Mouse (Mus musculus) hematopoietic stem cell, adult 5-6 weeks (primary cell): ENCODE results near the gene Tmem79. TPM values are rescaled to one million over a fixed set of nuclear protein-coding genes. Genes with fewer than 3 reads are reported as not detected.
A peak's percentile ranks its signal among the peaks of the same experiment; 100 is the strongest.
"Not testable (repeated sequence)": the region's sequence is repeated elsewhere in the genome, so short reads cannot be mapped to it uniquely, and the experiment has no call there.

Experiments used
- ATAC-seq, 2 experiments: fragments of 125-278 bp in 1 of 2; replicated peaks in 1 of 2; 2 replicates each; pipeline ENCODE4 v1.8.0; 2016 to 2017; ENCODE audit warnings: inconsistent platforms in 2 of 2, mild to moderate bottlenecking in 2 of 2, moderate number of reproducible peaks in 2 of 2, low read depth in 1 of 2, moderate TSS enrichment in 1 of 2; ENCODE audit not compliant: low FRiP score in 2 of 2, poor library complexity in 2 of 2, severe bottlenecking in 2 of 2, insufficient read depth in 1 of 2, low TSS enrichment in 1 of 2
- total RNA-seq: library from RNA; stranded (forward); fragments of 172-1452, 232-1000 nt; gene quantifications from 2 replicates; pipeline ENCODE4 v1.2.3, GENCODE M21; 2017

Gene Tmem79
- total RNA-seq = 0.94 and 1.2 TPM in 2 replicates

- ATAC-seq = peak; percentile 84 to 92
Measured at GRCm38 (mm10) chr3:88336058-88337013, at the start of gene Tmem79, which contains the start of gene Smg5. Gene Tmem79 (minus strand): TSS chr3:88336148. Gene Smg5 (plus strand): TSS chr3:88336260.

- no peak for ATAC-seq
Measured at GRCm38 (mm10) chr3:88384364-88384763, 48.4 kb upstream of the Tmem79 start, which contains the start of gene Bglap. Gene Bglap (minus strand): TSS chr3:88384464.

DNA sequence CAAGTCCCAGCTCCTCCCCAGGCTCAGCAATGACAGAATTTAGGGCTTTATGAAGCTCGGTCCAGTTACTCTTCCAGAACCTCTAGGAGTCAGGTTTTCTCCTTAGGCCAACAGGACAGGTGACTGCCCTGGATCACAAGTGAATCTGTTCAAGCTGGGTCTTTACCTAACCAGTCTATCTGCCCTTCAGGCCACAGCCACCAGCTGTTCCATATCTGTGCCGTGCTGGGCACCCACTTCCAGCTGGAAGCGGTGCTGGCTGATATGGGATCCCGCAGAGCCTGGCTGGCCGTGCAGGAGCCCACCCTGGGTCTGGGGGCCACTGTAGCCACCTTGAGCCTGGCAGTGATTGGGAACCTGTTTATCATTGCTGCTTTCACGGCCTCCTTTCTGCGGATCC lies 46.4 kb upstream of the Tmem79 start:
- ATAC-seq = not testable (repeated sequence)

- peak; percentile 88 to 94 for ATAC-seq
Measured at GRCm38 (mm10) chr3:88381389-88382315, 45.7 kb upstream of the Tmem79 start.

DNA sequence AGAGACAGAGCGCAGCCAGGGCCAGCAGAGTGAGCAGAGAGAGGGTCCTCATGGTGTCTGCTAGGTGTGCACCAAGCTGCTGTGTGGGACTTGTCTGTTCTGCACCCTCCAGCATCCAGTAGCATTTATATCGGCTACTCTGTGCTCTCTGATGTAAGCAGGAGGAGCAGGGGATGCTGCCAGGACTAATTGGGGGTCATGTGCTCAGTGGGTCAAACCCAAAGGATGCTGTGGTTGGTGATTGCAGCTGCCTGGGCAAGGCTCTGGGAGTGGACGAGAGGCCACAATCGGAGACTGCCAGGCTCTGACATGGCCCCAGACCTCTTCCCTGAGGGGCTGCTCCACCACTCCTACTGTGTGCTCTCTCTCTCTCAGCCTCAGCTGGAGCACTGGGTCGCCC lies 42.7 kb upstream of the Tmem79 start, which contains the start of gene Bglap2:
TSS of gene Bglap2 (minus strand) at position 101 of the 400 bp plus-strand sequence.
- not testable (repeated sequence) for ATAC-seq

- not testable (repeated sequence) for ATAC-seq
Measured at GRCm38 (mm10) chr3:88376644-88377043, 40.7 kb upstream of the Tmem79 start.

- ATAC-seq = peak; percentile 76 to 88
Measured at GRCm38 (mm10) chr3:88375750-88376626, 40.0 kb upstream of the Tmem79 start.

- ATAC-seq = not testable (repeated sequence)
Measured at GRCm38 (mm10) chr3:88372643-88373042, 36.7 kb upstream of the Tmem79 start, which contains the start of gene Bglap3. Gene Bglap3 (minus strand): TSS chr3:88372743.

DNA sequence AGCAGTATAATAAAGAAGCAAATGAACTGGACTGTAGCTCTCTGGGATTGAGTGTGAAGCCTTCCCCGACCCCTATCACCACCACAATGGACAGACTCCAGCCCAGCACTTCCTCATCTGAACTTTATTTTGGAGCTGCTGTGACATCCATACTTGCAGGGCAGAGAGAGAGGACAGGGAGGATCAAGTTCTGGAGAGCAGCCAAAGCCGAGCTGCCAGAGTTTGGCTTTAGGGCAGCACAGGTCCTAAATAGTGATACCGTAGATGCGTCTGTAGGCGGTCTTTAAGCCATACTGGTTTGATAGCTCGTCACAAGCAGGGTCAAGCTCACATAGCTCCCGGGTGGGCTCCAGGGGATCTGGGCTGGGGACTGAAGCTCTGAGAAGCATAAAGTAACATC lies 32.6 kb upstream of the Tmem79 start:
- ATAC-seq = not testable (repeated sequence)

GRCm38 (mm10) chr3:88367517-88367916 lies 31.6 kb upstream of the Tmem79 start:
- ATAC-seq = 0 out of 4 replicates have a peak, but pooled peaks of 1 of the 2 experiments have one; percentile 3

- ATAC-seq = peak; percentile 90 to 93
Measured at GRCm38 (mm10) chr3:88366830-88367428, 31.0 kb upstream of the Tmem79 start.

DNA sequence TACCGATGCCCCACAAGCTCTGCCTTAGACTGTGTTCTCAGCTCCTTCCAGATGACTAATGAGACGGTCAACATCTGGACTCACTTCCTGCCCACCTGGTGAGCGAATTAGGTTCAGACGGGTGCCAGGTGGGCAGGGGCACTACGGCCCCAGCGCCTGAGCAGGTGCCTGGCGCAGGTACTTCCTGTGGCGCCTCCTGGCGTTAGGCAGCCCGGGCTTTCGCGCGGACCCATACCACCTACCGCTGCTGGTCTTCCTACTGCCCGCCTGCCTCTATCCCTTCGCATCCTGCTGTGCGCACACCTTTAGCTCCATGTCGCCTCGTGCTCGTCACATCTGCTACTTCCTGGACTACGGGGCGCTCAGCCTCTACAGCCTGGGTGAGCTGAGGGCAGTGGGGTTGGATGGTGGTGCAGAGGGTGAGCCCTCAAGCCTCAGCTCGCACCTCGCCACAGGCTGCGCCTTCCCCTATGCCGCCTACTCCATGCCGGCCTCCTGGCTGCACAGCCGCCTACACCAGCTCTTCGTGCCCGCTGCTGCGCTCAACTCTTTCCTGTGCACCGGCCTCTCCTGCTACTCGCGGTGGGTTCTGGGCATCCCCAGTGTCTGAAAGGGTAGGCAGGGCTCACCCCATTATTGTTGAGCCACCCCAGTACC lies 29.9 kb upstream of the Tmem79 start:
- no peak for ATAC-seq

GRCm38 (mm10) chr3:88364337-88364736 lies 28.4 kb upstream of the Tmem79 start, which contains the start of gene Paqr6:
Gene Paqr6 (plus strand): TSS chr3:88364584.
- ATAC-seq = no peak

- ATAC-seq = no peak
Measured at GRCm38 (mm10) chr3:88363700-88364099, 27.8 kb upstream of the Tmem79 start.

- ATAC-seq = no peak
Measured at GRCm38 (mm10) chr3:88361612-88362313, 25.8 kb upstream of the Tmem79 start.
